Mouse (Mus musculus): ENCODE measurements at regions not wholly inside any gene's neighbourhood (a gene's known extent, or its start where the extent isn't known, plus 50 kb on each side); places are given as distances from the start of the nearest gene placed in this dataset.
"Not testable (repeated sequence)": the region's sequence is repeated elsewhere in the genome, so short reads cannot be mapped to it uniquely, and the experiment has no call there.

GRCm38 (mm10) chr10:111354607-111355006 is 56.1 kb downstream of the Bbs10 start:
- no peak for DNase-seq

DNA sequence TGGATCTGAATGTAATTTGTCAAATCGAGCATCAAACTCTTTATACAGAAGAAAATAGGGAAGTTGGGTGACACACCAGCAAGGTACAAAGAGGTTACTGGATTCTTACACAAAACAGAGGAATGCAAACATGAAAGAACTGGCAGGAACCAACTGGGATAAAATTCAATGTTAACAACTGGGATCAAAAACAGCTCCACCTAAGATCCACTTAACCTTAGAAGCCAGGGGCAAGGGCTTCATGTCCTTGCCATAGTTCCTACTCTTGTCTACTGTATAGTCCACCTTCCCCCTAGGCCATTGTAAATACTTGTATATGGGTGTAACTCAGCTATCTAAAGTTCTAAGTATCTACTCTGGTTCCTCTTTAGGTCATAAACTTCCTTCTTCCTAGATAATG is 59.9 kb downstream of the Bbs10 start:
- DNase-seq, result not testable (repeated sequence)

GRCm38 (mm10) chr10:111361749-111362435 is 63.4 kb downstream of the Bbs10 start:
- no peak for DNase-seq

DNA sequence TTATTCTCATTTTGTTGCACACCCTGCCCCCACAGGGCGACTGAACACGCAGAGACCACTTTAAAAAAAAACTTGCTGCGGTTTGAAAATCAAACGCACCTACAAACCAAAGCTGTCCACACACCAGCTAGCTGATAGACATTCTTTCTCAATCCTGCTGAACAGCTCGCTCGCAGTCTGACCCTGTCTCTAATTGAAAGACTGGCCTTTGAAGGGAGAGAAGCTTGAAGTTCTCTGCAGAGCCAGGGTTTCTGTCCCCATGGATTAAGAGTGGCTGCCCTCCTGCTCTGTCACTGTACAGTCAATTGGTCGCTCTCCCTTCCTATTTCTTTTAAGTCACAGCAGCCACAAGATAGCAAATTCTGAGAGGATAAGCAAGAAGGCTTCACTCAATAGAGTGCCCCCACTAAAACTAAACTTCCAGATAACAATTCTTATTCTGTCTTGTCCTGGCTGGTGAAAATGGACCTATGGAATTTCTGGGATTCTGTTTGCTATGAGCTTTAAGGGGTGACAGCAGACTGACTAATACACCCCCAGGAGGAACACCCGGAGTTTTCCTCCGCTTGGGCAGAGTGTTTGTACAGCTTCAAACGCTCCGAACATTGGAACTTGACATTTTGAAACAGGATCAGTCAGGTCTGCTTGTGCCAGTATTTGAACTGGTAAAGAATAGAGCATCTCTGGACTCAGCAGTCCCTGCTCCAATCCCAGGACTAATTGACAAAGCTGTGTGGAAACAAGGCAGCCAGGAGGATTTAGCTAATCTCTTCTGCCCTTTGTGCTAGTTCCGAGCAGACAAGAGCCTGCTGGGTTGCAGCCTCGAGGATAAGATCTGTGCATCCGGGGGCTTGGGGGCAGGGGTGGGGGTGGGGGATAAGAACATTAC is 65.5 kb downstream of the Bbs10 start:
- DNase-seq, result no peak

GRCm38 (mm10) chr10:111365011-111365410 is 66.5 kb downstream of the Bbs10 start:
- no peak for DNase-seq

DNA sequence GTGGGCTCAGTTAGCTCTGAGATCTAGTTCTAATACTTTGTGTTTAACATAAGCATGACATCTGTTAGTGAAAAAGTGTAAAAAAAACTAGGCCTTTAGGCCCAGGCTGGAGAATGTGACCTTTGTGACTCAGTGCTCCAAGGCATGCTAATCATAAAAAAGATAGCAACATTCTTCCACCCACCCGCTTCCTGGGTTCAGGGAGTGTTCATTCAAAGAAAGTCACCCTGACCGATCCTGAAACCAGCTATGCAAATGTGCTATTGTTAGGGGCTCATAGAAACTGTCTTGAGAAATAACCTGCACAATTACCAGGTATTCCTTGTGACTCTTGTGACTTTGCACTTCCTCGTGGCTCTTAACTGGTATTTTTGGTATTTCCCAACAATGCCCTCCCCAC is 70.6 kb downstream of the Bbs10 start:
- not testable (repeated sequence) for DNase-seq

DNA sequence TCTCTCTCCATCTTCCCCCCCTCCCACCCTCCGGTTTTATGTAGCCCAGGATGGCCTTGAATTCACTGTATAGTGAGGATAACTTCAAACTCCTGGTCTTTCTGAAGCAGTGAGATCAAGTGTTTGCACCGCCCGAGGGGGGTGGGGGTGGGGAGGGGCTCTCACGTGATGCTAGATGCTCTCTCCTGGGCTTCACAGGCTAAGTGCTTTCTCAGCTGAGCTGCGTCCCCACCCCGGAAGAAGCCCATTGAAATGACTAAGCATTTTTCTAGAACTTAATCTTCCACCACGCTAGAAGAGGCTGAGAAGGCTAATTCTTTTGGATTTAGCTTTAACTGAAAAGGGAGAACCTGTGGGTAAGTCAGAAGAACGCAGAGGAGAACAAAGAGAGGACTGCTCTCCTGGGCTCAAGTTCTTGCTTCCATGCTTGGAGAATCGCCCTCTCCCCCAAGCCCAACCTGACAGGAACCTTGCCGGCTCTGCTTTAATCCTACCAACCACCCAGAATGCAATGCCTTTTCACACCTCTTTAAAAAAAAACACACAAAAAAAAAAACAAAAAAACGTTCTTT is 79.7 kb downstream of the Bbs10 start:
- no peak for DNase-seq

GRCm38 (mm10) chr10:111381689-111382088 is 83.2 kb downstream of the Bbs10 start:
- DNase-seq, result peak; percentile 18

- no peak for DNase-seq
Observed at GRCm38 (mm10) chr10:111382206-111382930, 83.9 kb downstream of the Bbs10 start.

GRCm38 (mm10) chr10:111385561-111385960 is 87.1 kb downstream of the Bbs10 start:
- no peak for DNase-seq

DNA sequence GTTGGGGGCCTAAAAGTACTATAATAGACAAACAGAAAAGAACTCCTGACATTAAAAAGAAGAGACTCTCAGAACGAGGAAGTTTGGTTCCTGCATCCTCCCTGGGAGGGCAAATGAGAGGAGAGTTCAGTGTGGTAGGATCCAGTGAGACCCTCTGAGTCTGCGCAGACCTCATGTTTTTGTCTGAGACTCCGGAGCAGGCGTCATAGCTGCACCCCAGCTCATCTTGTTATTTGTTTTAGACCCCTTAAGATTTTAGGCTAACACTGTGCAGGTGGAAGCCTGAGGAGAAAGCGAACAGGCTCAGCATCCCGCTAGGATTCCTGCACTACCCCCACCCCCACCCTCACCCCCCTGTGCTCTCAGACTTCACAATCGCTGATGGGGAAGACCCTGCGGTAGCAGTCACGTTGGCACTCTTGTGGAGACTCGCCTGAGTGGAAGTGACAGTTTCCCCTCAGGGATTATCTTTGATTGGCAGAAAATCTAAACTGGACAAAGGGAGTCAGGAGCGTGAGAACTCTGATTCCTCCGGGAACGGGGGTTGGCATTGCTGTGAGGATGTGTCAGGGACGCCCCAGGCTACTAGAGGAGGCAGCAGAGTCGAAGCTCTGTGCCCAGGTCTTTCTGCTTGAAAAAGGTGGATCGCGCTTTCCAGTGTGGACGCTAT is 85.0 kb upstream of the Nap1l1 start:
- DNase-seq, result no peak

DNA sequence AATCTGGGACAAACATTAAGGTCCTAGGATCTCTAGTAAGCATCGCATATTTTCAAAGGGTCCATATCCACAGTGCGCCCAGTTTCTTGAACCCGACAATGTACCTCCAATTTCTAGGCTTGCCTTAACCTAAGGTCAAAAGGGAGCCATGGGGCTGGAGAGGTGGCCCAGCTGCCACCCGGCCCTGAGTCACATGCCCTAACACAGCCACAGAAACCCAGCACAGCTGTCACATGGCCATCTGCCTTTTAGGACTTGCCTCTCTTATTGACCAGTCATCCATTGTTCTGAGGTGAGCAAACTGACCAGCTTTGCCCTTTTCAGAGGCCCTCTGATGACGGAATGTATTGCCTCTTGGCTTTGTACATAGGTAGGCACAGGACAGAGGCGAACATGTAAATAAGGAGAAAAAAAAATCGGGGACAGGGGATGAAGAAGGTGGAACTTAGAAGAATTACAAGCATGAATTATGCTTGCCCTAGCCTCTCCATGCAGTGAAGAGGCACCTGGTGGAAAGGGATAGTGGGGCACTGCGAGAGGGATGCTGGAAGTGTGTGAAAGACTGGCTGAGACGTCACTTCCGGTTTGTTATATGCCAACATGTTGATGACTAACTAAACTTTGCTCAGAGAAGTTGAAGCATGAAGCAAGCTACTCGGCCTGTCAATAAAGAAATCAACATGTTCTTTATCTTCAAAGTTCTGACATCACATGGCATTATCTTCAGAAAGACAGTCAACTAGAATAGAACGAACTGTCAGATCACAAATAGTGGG is 84.3 kb upstream of the Nap1l1 start:
- no peak for DNase-seq

DNA sequence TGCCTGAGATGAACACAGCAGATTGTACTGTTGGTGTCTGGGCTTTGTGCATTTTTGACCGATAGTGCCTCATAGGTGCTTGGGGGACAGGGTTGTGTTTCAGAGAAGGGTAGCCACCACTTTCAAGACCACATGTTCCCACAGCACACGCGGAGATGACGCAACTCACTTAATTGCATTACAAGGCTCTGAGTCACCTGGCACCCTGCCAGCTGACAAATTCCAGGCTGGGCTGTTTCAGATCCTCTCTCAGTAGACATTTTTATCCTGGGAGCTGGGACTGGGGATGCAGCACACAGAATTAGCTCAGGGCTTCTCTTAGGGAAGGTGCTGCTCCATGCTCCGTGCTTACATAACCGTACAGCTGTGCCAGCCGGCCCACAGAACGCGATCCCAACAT is 83.1 kb upstream of the Nap1l1 start:
- peak; percentile 2 for DNase-seq

DNA sequence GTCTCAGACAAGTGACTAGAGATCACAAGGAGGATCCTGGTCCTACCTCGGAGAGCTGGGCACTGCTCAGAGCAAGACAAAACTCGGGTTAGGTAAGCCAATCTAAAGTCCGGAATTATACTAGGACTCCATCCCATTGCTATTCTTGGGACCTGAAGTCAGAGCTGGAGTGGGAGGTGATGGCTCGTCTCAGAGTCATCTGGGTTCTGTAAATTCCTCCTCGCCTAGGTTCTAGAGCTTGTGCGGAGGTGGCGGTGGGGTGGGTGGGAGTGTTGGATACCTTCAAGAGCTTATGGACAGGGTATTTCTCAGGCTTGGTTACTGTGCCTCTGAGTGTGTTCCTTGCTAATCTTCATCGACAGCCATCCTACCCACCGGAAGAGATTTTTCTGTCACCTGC is 78.6 kb upstream of the Nap1l1 start:
- DNase-seq, result no peak

GRCm38 (mm10) chr10:111405071-111405470 is 68.0 kb upstream of the Nap1l1 start:
- no peak for DNase-seq

DNA sequence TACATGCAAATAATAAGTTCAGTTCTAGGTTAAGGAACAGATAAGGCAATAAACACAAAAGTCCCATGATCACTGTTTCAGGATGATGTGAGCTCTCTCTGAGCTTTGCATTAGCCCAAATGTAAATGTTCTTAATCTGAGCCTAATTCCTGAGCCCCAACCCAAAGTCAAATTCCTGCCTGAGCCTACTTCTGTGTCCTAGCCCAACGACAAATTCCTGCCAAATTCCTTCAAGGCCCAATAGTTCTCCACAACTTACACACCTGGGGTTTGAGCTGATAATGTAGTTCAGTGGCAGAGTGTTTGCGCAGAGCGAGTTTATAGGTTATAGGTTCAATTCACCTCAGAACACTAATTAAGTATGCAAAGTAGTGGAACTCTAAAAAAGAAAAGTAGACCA is 64.1 kb upstream of the Nap1l1 start:
- no peak for DNase-seq

DNA sequence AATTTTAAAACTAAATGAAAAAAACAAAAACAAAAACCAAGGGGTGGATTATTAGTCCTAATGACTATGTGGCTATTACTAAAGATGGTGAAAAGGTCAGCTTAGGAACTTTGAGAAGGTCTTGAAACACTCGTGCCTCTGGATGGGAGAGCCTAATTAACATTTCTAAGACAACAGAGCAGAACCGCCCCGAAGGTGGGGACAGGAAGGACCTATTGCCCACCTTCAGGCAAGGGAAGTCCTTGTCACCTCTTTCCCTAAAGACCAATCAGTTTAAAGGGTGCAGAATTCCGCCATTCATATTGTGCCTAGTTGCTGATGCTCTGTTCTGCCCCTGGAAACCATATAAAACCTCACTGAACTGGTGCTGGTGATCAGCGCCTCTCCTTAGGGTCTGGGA is 63.5 kb upstream of the Nap1l1 start:
- DNase-seq, result no peak

- DNase-seq, result no peak
Observed at GRCm38 (mm10) chr10:111410121-111410520, 62.9 kb upstream of the Nap1l1 start.

DNA sequence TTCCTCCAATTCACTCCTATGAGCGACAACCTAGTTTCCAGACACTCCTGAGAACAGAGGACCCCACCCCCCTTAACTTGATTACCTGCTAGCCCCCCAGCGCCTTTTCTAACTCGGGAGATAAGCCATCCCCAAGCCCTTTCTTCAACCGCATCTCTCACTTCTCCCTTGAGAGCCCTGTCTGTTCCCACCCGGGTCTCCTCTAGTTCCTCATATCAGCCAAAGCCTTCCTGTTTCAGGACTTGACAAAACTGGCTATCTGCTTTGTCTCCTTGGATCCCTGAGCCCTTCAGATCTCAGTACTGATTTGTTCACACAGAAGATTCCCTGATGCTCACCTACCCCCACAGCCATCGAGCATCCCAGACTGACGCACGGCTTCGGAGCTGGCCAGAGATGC is 61.5 kb upstream of the Nap1l1 start:
- no peak for DNase-seq

DNA sequence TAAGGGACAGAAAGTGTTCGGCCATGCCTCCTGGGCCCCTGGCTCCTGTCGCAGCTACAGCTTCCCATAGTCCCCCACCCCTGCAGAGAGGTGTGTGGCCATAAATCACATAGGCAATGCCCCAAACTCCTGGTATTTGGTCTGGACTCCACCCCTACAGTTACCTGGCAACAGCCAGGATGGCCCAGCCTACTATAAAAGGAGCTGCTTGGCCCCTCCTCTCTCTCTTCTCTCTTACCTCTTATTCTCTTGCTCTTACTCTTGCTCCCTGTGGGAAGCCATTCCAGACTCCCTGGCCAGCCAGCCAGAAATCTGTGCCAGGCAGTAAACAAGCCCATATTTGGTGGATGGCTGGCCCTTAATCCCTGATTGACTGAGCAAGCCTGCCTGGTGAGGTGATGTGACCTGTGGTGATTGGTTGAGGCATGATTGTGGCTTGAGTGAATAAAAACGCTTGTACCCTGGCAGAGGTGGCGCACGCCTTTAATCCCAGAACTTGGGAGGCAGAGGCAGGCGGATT is 56.4 kb upstream of the Nap1l1 start:
- DNase-seq, result no peak

DNA sequence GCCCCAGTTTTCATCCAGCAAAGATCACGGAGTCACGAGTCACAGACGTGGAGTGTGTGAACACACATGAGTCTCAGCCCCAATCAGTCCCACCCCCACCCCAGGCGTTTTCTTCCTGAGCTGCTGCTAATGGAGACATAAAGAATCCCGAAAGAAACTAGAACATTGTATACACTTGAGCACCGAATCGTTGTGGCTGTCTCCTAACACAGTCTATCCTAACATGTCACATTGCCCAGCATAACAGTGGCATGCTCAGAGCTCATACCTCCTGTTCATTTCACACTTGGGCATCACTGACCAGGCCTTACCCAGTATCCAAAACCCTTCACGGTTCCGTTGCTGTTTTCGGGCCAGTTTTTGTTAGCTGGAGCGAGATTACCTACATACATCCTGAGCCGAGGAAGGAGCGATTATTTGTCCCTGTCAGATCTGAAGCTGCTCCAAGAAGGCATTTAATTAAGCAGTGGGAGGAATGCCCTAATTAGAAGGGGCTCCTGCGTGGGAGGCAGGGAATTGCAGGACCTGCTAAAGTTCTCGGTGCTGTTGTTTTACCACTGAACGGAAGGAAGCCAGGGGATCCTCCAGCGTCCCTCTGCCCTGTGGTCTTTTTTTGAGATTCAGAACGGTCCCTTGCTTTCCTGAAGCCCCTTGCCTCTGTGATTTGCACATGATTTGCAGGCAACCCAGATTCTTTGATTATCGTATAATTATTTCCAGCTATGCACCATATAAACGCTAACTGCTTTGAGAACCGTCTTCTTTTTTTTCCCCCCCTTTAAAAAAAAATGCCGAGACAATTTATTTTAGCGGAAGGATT is 53.4 kb upstream of the Nap1l1 start:
- no peak for DNase-seq
